Mouse (Mus musculus) lung, adult 2 months (tissue): ENCODE measurements around the gene Dnah6.

Experiments used
- CTCF ChIP-seq: fragments of 200-500 bp; IDR thresholded peaks from 2 replicates; pipeline ENCODE4 v1.5.1; 2011; ENCODE audit warnings: mild to moderate bottlenecking, low read length, control low read depth; ENCODE audit not compliant: insufficient read depth
- POLR2A ChIP-seq: fragments of 200-500 bp; IDR thresholded peaks from 2 replicates; pipeline ENCODE4 v1.6.1; 2011; ENCODE audit warnings: low read depth, mild to moderate bottlenecking, control low read depth, low read length, borderline replicate concordance; ENCODE audit errors: extremely low read depth

- TF ChIP-seq CTCF (no peak), POLR2A (no peak)
Observed at GRCm38 (mm10) chr6:73227376-73228158, 6.1 kb upstream of the Dnah6 start.
